Mouse (Mus musculus) G1E (cell line): ENCODE measurements around the gene Ppp4c. TPM values are rescaled to one million over a fixed set of nuclear protein-coding genes. Genes with fewer than 3 reads are reported as not detected.
A peak's percentile ranks its signal among the peaks of the same experiment; 100 is the strongest.

Experiments used
- ATAC-seq: 2 replicates; pipeline ENCODE4 v1.8.0; 2016; ENCODE audit warnings: mild to moderate bottlenecking; ENCODE audit not compliant: insufficient number of reproducible peaks, poor library complexity, low FRiP score, severe bottlenecking; ENCODE audit errors: extremely low read depth
- DNase-seq: peaks from one replicate; pipeline ENCODE4 v3.0.0; 2012; ENCODE audit warnings: low spot score
- H3K27me3 ChIP-seq: 2 replicates; pipeline ENCODE4 v1.6.1; 2012; ENCODE audit warnings: mild to moderate bottlenecking, low read length, inconsistent platforms; ENCODE audit not compliant: insufficient read depth
- H3K36me3 ChIP-seq: replicated peaks from 2 replicates; pipeline ENCODE3; 2012; ENCODE audit warnings: mild to moderate bottlenecking, inconsistent platforms
- H3K4me1 ChIP-seq: 2 replicates; pipeline ENCODE4 v1.6.1; 2012; ENCODE audit warnings: low read depth, low read length, inconsistent platforms, mixed read lengths; ENCODE audit not compliant: insufficient read depth
- H3K4me3 ChIP-seq: 2 replicates; pipeline ENCODE4 v1.5.1; 2012; ENCODE audit warnings: low read depth, mild to moderate bottlenecking, inconsistent platforms, low read length, moderate library complexity, mixed read lengths
- H3K9me3 ChIP-seq: replicated peaks from 2 replicates; pipeline ENCODE4 v1.6.1; 2012; ENCODE audit warnings: inconsistent platforms
- CTCF ChIP-seq: IDR thresholded peaks from 2 replicates; pipeline ENCODE4 v1.5.1; 2012; ENCODE audit warnings: low read depth, low read length, inconsistent platforms, mixed read lengths
- GATA1 ChIP-seq: IDR thresholded peaks from 2 replicates; pipeline ENCODE4 v1.6.1; 2012; ENCODE audit warnings: borderline replicate concordance, low read length, inconsistent platforms, mixed read lengths
- GATA2 ChIP-seq: IDR thresholded peaks from 2 replicates; pipeline ENCODE4 v1.6.1; 2012; ENCODE audit warnings: low read depth, low read length, inconsistent platforms, borderline replicate concordance
- POLR2AphosphoS5 ChIP-seq: IDR thresholded peaks from 2 replicates; pipeline ENCODE4 v1.6.1; 2012; ENCODE audit warnings: low read depth, low read length, inconsistent platforms; ENCODE audit not compliant: insufficient replicate concordance
- TAL1 ChIP-seq: conservative IDR thresholded peaks from 2 replicates; pipeline ENCODE4 v1.6.1; 2012; ENCODE audit warnings: low read depth, low read length, inconsistent platforms, mixed read lengths
- polyA plus RNA-seq: library from polyadenylated mRNA; stranded (reverse); fragments of >175 nt; gene quantifications from 2 replicates; pipeline ENCODE4 v1.2.3, GENCODE M21; 2012
- total RNA-seq, 2 experiments: library from RNA; stranded (forward) in 1 of 2; stranded (reverse) in 1 of 2; fragments of 200-1000 nt in 1 of 2; fragments of >200 nt in 1 of 2; fragmentation: Nextera tagmentation in 1 of 2; gene quantifications; 2 replicates each; pipeline ENCODE4 v1.2.3; 2014 to 2017

Ppp4c gene
- total RNA-seq (2014; fragmentation: Nextera tagmentation), result 126 and 176 TPM in 2 replicates
- total RNA-seq (2017), result 186 and 199 TPM in 2 replicates
- polyA plus RNA-seq, result 169 and 192 TPM in 2 replicates

DNA sequence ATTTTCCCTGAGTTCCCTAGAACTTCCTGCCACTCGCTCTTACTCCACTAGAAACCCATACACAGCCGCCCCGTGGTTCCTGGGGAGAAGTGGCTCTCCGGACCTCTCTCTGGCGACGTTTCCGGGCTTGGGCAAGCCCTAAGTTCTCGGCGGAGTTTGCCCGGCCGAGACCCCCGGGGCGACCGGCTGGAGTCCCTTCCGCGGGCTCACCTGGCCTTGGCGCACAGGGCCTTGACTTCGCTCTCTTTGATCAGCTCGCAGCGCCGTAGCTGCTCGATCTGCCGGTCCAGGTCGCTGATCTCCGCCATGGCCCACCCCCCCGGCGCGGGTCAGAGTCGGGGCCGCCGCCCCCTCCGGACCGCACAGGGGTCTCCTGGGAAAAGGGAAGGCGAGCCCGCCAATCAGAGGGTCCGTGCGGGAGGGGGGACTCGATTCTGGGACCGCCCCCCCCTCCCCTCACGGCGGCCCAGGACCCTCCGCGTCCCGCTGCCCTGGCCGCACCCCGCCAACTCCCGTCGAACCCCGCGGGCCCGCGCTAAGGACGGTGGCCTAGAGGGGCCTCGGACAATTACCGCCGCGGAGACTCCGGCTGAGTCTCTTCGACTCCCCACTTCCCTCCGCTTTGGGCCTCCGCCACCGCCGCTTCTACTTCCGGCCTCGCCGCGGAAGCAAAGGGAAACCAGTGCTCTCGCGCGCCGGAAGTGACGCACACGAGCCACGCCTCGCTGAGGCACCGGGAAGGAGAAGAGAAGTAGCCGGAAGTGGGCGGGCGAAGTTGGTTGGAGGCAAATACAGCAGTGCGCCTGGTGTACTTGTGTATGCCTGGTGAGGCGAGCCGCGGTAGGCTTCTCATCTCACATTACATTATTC lies at the start of gene Ppp4c:
TSS of gene Ppp4c (minus strand) at position 646 of the 870 bp plus-strand sequence.
- H3K36me3 ChIP-seq, result peaks cover 80% of the 10 kb centered on the region
- H3K4me1 ChIP-seq, result peaks cover 74% of the 10 kb centered on the region
- ATAC-seq, result peak; percentile 84

DNA sequence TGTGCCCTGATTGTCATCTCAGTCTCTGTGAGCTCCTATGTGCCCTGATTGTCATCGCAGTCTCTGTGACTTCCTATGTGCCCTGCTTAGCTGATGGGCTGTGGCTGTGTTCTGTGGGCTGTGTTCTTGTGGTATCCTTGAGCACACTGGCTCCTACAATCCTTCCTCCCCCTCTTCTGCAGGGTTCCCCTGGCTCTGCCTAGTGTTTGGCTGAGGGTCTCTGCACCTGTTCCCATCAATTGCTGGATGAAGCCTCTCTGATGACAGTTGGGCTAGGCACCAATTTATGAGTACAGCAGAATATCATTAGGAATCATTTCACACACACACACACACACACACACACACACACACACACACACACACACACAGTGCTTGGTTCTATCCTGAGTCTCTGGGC lies 41.0 kb upstream of the Ppp4c start:
- Histone ChIP-seq H3K36me3 (no peaks in the 10 kb centered on the region), H3K4me3 (no peak overlapping the region), H3K9me3 (no peaks in the 10 kb centered on the region), H3K27me3 (peaks cover 60% of the 10 kb centered on the region), H3K4me1 (peaks cover 14% of the 10 kb centered on the region)
- TF ChIP-seq GATA1 (no peak), TAL1 (no peak), CTCF (no peak), POLR2AphosphoS5 (no peak), GATA2 (no peak)
- DNase-seq (no peak), ATAC-seq (no peak)

More for the DNA sequence above, at the start of gene Ppp4c:
- Histone ChIP-seq H3K4me3 (peak within 1 kb of the TSS; percentile 88), H3K9me3 (no peaks in the 10 kb centered on the region), H3K27me3 (no peaks in the 10 kb centered on the region)
- TF ChIP-seq POLR2AphosphoS5, result 0 out of 2 replicates have a peak, but pooled peaks have one; percentile 75
- no peak for TF ChIP-seq TAL1
- DNase-seq, result peak; percentile 91

DNA sequence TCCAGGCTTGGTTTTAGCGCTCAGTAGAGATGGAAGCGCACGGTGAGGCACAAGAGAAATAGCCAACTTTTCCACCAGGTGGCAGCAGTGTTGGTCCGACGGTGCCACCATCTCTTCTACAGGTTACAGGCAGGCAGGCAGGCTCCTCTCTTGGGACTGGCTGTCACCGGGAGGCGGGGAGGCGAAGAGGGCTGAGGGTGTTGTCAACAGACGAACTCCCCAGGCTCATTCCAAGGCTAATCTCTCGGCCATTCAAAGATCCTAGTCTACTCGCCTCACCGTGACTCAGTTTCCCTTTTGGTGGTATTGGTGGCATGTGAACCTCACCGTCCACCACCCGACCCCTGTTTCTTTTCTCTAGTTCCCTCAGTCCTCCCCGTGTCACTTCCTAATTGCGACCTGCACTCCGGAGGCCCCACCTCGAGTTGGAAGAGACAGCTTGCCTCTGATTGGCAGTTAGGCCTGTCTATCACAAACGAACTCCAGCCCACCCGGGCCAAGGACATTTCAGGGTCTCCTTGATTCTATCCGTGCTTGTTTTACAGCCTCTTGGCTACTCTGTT lies 39.8 kb upstream of the Ppp4c start:
- peaks cover 63% of the 10 kb centered on the region for H3K27me3 ChIP-seq
- no peaks in the 10 kb centered on the region for H3K9me3 ChIP-seq
- ATAC-seq (peak; percentile 57; the same call in 1 of the 2 replicates), DNase-seq (peak; percentile 61)
- no peaks in the 10 kb centered on the region for H3K36me3 ChIP-seq
- peak overlapping the region; percentile 1; the same call in 1 of the 2 replicates for H3K4me3 ChIP-seq
- peaks cover 14% of the 10 kb centered on the region for H3K4me1 ChIP-seq
- peak; percentile 46; the same call in 1 of the 2 replicates for TF ChIP-seq CTCF
- TF ChIP-seq GATA2, result no peak
- TF ChIP-seq TAL1, result no peak
- no peak for TF ChIP-seq POLR2AphosphoS5

DNA sequence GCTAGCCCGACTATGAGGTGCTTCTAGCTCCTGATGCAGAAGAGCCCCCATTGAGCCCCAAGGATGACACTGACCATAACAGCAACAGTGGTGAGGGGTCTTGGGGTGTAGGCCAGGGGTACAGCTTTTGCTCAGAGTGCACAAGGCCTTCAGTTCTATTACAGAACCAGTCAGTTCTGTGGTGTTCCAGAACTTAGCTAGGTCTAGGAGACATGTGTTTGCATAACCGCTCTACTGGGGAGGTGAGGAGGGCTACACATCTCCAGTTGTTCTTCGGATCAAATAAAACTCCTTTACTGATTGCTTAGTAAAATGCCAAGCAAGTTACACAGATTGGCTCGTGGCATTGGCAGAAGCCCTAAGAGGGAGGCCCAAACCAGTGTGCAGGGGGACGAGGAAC lies 39.2 kb upstream of the Ppp4c start, which contains the start of gene 4930451I11Rik:
TSS of gene 4930451I11Rik (minus strand) at position 101 of the 400 bp plus-strand sequence.
- Histone ChIP-seq H3K9me3 (no peaks in the 10 kb centered on the region), H3K36me3 (no peaks in the 10 kb centered on the region), H3K27me3 (peaks cover 61% of the 10 kb centered on the region), H3K4me3 (peak within 1 kb of the TSS; percentile 1; the same call in 1 of the 2 replicates), H3K4me1 (peaks cover 14% of the 10 kb centered on the region)
- no peak for ATAC-seq
- TF ChIP-seq GATA1 (no peak), TAL1 (no peak), GATA2 (no peak), POLR2AphosphoS5 (no peak), CTCF (no peak)
- DNase-seq, result no peak

DNA sequence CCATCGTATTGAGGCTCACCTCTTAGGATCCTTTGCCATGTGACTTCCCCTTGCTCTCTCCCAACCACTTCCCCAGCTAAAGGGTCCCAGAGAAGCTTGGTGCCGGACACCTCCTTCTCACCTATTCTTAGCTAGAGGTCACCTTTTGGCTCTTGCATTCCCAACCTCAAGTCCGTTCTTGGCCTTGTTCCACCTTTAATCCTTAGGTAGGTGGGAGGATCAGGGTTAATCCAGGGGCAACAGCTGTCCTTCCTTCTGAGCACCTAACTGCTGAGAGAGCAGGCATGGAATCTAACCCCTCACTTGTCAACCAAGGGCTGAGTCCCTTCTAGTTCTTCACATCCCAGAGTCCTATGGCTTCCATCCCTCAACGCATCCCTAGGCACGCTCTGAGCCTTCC lies 33.7 kb upstream of the Ppp4c start:
- H3K4me3 ChIP-seq, result no peak overlapping the region
- peaks cover 45% of the 10 kb centered on the region for H3K27me3 ChIP-seq
- H3K9me3 ChIP-seq, result no peaks in the 10 kb centered on the region
- H3K4me1 ChIP-seq, result peaks cover 13% of the 10 kb centered on the region
- no peak for DNase-seq
- H3K36me3 ChIP-seq, result no peaks in the 10 kb centered on the region
- no peak for TF ChIP-seq TAL1
- no peak for TF ChIP-seq POLR2AphosphoS5
- TF ChIP-seq GATA2, result no peak
- TF ChIP-seq CTCF, result no peak
- TF ChIP-seq GATA1, result no peak
- ATAC-seq, result no peak

GRCm38 (mm10) chr7:126825403-126825802 lies 33.1 kb upstream of the Ppp4c start:
- peak; percentile 59 for DNase-seq
- Histone ChIP-seq H3K4me1 (peaks cover 13% of the 10 kb centered on the region), H3K9me3 (no peaks in the 10 kb centered on the region), H3K4me3 (no peak overlapping the region), H3K27me3 (peaks cover 43% of the 10 kb centered on the region), H3K36me3 (no peaks in the 10 kb centered on the region)
- no peak for ATAC-seq
- TF ChIP-seq CTCF, result no peak
- TF ChIP-seq GATA1, result no peak

GRCm38 (mm10) chr7:126823940-126824339 lies 31.6 kb upstream of the Ppp4c start:
- H3K4me3 ChIP-seq, result no peak overlapping the region
- DNase-seq (no peak), ATAC-seq (no peak)
- no peaks in the 10 kb centered on the region for H3K9me3 ChIP-seq
- H3K36me3 ChIP-seq, result no peaks in the 10 kb centered on the region
- peaks cover 39% of the 10 kb centered on the region for H3K27me3 ChIP-seq
- TF ChIP-seq GATA2 (no peak), GATA1 (no peak), CTCF (no peak), POLR2AphosphoS5 (no peak), TAL1 (no peak)
- peaks cover 8% of the 10 kb centered on the region for H3K4me1 ChIP-seq
